Comparison of ENCODE assay signal across 30 mouse cellular contexts in genomic region chr2:9997535-9997934, GRCm38 (mm10). TPM values are rescaled to one million over a fixed set of nuclear protein-coding genes. Genes with fewer than 3 reads are reported as not detected.
DNase-seq lines count a peak whose midpoint lies in the region; ATAC-seq lines count a peak whose summit lies in the region.
"Had no signal": no experiment of that assay in that cellular context is flagged by ENCODE, and none has a peak within 500 bp of the region (broad histone marks: within the 10 kb centered on the region; RNA-seq: fewer than 3 reads in every experiment).

No protein-coding gene starts in this region.

- ATAC-seq in CD4-positive, CD25-positive, alpha-beta regulatory T cell, adult 4 months = peak; percentile 98
- peak; percentile 99 for ATAC-seq in inflammation-experienced regulatory T-cells, adult 6 months
- ATAC-seq in midbrain, embryonic 13.5 days = no peak
- ATAC-seq: forebrain, embryonic 14.5 days had no signal

- H3K9ac ChIP-seq in midbrain, embryonic 13.5 days (replicated peaks) = no peak overlapping the region
- H3K9ac ChIP-seq: embryonic facial prominence, embryonic 12.5 days; heart, embryonic 15.5 days; hindbrain, embryonic 13.5 days; limb, embryonic 13.5 days; lung, embryonic 15.5 days; midbrain, embryonic 12.5 days had no signal

- H3K4me1 ChIP-seq in hindbrain, embryonic 10.5 days (replicated peaks) = peaks cover 5% of the 10 kb centered on the region; the same call in 1 of the 2 replicates
- H3K4me1 ChIP-seq in midbrain, embryonic 13.5 days (replicated peaks) = 0 out of 2 replicates have a peak, but pooled peaks cover 4% of the 10 kb centered on the region
- H3K4me1 ChIP-seq: hindbrain, embryonic 13.5 days; midbrain, embryonic 12.5 days had no signal

- peak; percentile 54 to 63 for DNase-seq in spleen, postnatal 36 days (ENCODE audit: low spot score in 2 of 2)
- no peak for DNase-seq in spleen, postnatal 10 days (ENCODE audit: low spot score in 2 of 2)
- DNase-seq in thymus, postnatal 14 days = peak; percentile 48
- no peak for DNase-seq in embryo, embryonic 9.5 days (ENCODE audit: extremely low spot score)
- no peak for DNase-seq in hindbrain, embryonic 10.5 days (ENCODE audit: low spot score)
- DNase-seq: adrenal gland, adult 2 months; adrenal gland, postnatal 36 days; cerebellum, adult 18-20 months; cerebellum, postnatal 14 days; gastrocnemius, postnatal 25 days; heart, adult 11 months; kidney, adult 11 months; kidney, postnatal 14 days; layer of hippocampus, adult 9-11 months; lung, postnatal 36 days; retina, postnatal 1 day; right cerebral cortex, postnatal 14 days had no signal

- no peaks in the 10 kb centered on the region for H3K27me3 ChIP-seq in hindbrain, embryonic 10.5 days (ENCODE audit: insufficient read depth, poor library complexity, severe bottlenecking)
- H3K27me3 ChIP-seq in midbrain, embryonic 13.5 days = no peaks in the 10 kb centered on the region
- H3K27me3 ChIP-seq: embryonic facial prominence, embryonic 12.5 days; heart, embryonic 15.5 days; hindbrain, embryonic 13.5 days; limb, embryonic 13.5 days; lung, embryonic 15.5 days; megakaryocyte, embryonic 14.5 days; midbrain, embryonic 12.5 days had no signal

- 85% methylated on average over 7 of the region's 7 CpGs for whole genome bisulfite sequencing in hindbrain, embryonic 10.5 days
- 91% methylated on average over 7 of the region's 7 CpGs for WGBS in midbrain, embryonic 13.5 days

- H3K4me3 ChIP-seq in hindbrain, embryonic 10.5 days = no peak overlapping the region
- no peak overlapping the region for H3K4me3 ChIP-seq in midbrain, embryonic 13.5 days (replicated peaks)
- H3K4me3 ChIP-seq: embryonic facial prominence, embryonic 12.5 days; heart, embryonic 10.5 days; heart, embryonic 15.5 days; hindbrain, embryonic 13.5 days; limb, embryonic 13.5 days; lung, embryonic 15.5 days; megakaryocyte, embryonic 14.5 days; midbrain, embryonic 12.5 days had no signal

- no peak overlapping the region for H3K4me2 ChIP-seq in midbrain, embryonic 13.5 days (replicated peaks)
- H3K4me2 ChIP-seq: embryonic facial prominence, embryonic 12.5 days; heart, embryonic 15.5 days; hindbrain, embryonic 13.5 days; limb, embryonic 13.5 days; liver, embryonic 11.5 days; lung, embryonic 15.5 days; midbrain, embryonic 12.5 days had no signal

- H3K36me3 ChIP-seq in hindbrain, embryonic 10.5 days = no peaks in the 10 kb centered on the region
- H3K36me3 ChIP-seq in midbrain, embryonic 13.5 days = no peaks in the 10 kb centered on the region
- H3K36me3 ChIP-seq: embryonic facial prominence, embryonic 12.5 days; heart, embryonic 10.5 days; heart, embryonic 15.5 days; hindbrain, embryonic 13.5 days; limb, embryonic 13.5 days; lung, embryonic 15.5 days; midbrain, embryonic 12.5 days had no signal

- H3K9me3 ChIP-seq in hindbrain, embryonic 10.5 days = no peaks in the 10 kb centered on the region
- no peaks in the 10 kb centered on the region for H3K9me3 ChIP-seq in midbrain, embryonic 13.5 days
- H3K9me3 ChIP-seq: embryonic facial prominence, embryonic 12.5 days; heart, embryonic 10.5 days; heart, embryonic 15.5 days; hindbrain, embryonic 13.5 days; limb, embryonic 13.5 days; lung, embryonic 15.5 days; megakaryocyte, embryonic 14.5 days; midbrain, embryonic 12.5 days had no signal

- H3K27ac ChIP-seq in hindbrain, embryonic 10.5 days = no peak overlapping the region
- no peak overlapping the region for H3K27ac ChIP-seq in midbrain, embryonic 13.5 days
- H3K27ac ChIP-seq: embryonic facial prominence, embryonic 12.5 days; heart, embryonic 10.5 days; heart, embryonic 15.5 days; hindbrain, embryonic 13.5 days; limb, embryonic 13.5 days; lung, embryonic 15.5 days; midbrain, embryonic 12.5 days had no signal

RNA-seq across cellular contexts. Expression of gene Taf3, which starts 50.9 kb away (rescaled TPM):
- polyA plus RNA-seq in CD4-positive, CD25-positive, alpha-beta regulatory T cell, adult 4 months (2017; shearing (Covaris generic)) = 10 to 100 TPM; 16.5 to 17.0 TPM
- 10 to 100 TPM; 12.7 to 19.0 (median 17.6) TPM for polyA plus RNA-seq in inflammation-experienced regulatory T-cells, adult 6 months (2017; shearing (Covaris generic))
- 13.6 and 16.2 TPM in 2 replicates for polyA plus RNA-seq in hindbrain, embryonic 10.5 days (2016; fragmentation: Nextera tagmentation; extraction: Ambion mirVana)
- 16.4 and 18.0 TPM in 2 replicates for polyA plus RNA-seq in midbrain, embryonic 13.5 days (2015; fragmentation: Nextera tagmentation; extraction: Ambion mirVana)

Comparison
In these comparisons a context has a peak if more than half of its experiments do, and no peak if none do; other contexts are left out.
1. DNase-seq: peak in spleen, postnatal 36 days (2 of 2) and thymus, postnatal 14 days (single experiment); none in spleen, postnatal 10 days (0 of 2), embryo, embryonic 9.5 days (single experiment) and hindbrain, embryonic 10.5 days (single experiment).